Comparison of ENCODE assay signal across 8 mouse cellular contexts in the genomic region with DNA sequence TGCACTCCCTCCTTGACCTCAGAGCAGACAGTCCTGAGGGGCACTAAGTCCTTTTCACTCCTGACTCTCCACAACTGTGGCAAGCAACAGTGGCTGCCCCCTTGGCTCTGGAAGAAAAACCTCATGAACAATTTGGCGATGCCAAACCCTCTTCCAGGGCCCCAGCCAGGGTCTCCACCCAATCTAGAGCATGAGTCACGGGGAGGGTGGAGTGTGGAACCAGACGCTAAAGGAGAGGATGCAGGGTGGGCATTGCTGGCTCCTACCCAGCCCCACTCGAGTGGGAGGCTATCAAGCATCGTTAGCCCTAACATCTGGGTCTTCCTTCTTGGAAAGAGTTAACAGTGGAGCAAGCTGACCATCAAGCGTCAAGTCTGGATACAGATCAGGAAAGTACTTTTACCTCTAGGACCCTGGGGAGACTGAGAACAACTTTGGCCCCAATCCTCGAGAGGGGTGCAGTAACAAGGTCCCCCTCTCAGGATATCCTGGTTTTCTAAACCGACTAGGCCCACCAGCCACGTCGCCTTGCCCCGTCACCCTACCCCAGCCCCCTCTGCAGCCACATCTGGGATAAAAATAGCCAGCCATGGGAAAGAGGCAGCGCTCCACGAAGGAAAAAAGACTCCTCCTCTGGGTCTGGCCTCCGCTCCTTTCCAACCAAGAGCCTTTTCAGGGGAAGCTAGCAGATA. TPM values are rescaled to one million over a fixed set of nuclear protein-coding genes. Genes with fewer than 3 reads are reported as not detected.
A peak's percentile ranks its signal among the peaks of the same experiment; 100 is the strongest.
DNase-seq lines count a peak whose midpoint lies in the region; ATAC-seq lines count a peak whose summit lies in the region.

No protein-coding gene starts in this region.

- H3K9ac ChIP-seq in intestine, embryonic 14.5 days (ENCODE audit: low read length), result peak overlapping the region; percentile 85

- no peaks in the 10 kb centered on the region for H3K27me3 ChIP-seq in intestine, embryonic 14.5 days (replicated peaks; ENCODE audit: control insufficient read depth, insufficient read depth, low read length)

- DNase-seq in ovary, postnatal 36 days (ENCODE audit: low spot score), result peak; percentile 30
- DNase-seq in ovary, postnatal 10 days (ENCODE audit: low spot score), result no peak
- peak; percentile 50 for DNase-seq in brain, adult 2 months (ENCODE audit: low read depth, low spot score)
- DNase-seq in gastrocnemius, postnatal 36 days, result peak; percentile 32 to 50
- DNase-seq in intestine, embryonic 14.5 days (ENCODE audit: low spot score), result peak; percentile 57
- peak; percentile 25 for DNase-seq in lung, postnatal 14 days
- peak; percentile 49 for DNase-seq in thymus, postnatal 4 days

- H3K9me3 ChIP-seq in intestine, embryonic 14.5 days (ENCODE audit: control insufficient read depth, low read length), result no peaks in the 10 kb centered on the region

- 5% methylated on average over 14 of the region's 14 CpGs for WGBS in intestine, embryonic 14.5 days

- peak overlapping the region; percentile 91 for H3K4me2 ChIP-seq in intestine, embryonic 14.5 days (ENCODE audit: low read length)

- ATAC-seq in intestine, embryonic 14.5 days (replicated peaks; ENCODE audit: low FRiP score, low TSS enrichment, low read depth), result no peak
- ATAC-seq in inflammation-experienced regulatory T-cells, adult 6 months, result no peak

- H3K4me1 ChIP-seq in intestine, embryonic 14.5 days (replicated peaks; ENCODE audit: control insufficient read depth, insufficient read depth, low read length), result peaks cover 32% of the 10 kb centered on the region

- peaks cover 12% of the 10 kb centered on the region for H3K36me3 ChIP-seq in intestine, embryonic 14.5 days (ENCODE audit: control insufficient read depth, insufficient read depth, low read length)

- H3K27ac ChIP-seq in intestine, embryonic 14.5 days (ENCODE audit: low read depth), result peak overlapping the region; percentile 94

- intact Hi-C loops in gastrocnemius, postnatal 36 days (cut with DNase I), result loop anchor here (10.0 kb wide), 1 partner anchor 177 kb away; no protein-coding TSS in a partner anchor

- peak overlapping the region; percentile 85 for H3K4me3 ChIP-seq in intestine, embryonic 14.5 days (ENCODE audit: low read depth, low read length)

RNA-seq across cellular contexts. Expression of gene Atp8b2, which starts 1.1 kb away (rescaled TPM):
- 10 to 100 TPM; 12.5 to 15.3 TPM for total RNA-seq in gastrocnemius, postnatal 36 days (2021)
- polyA plus RNA-seq in intestine, embryonic 14.5 days (2014; fragmentation: Nextera tagmentation; extraction: Ambion mirVana), result 14.1 and 14.9 TPM in 2 replicates
- polyA plus RNA-seq in inflammation-experienced regulatory T-cells, adult 6 months (2017; shearing (Covaris generic)), result 10 to 100 TPM; 21.8 to 24.1 (median 22.9) TPM

RNA-seq across cellular contexts. Expression of gene Hax1, which starts 36.4 kb away (rescaled TPM):
- 10 to 100 TPM; 41.9 to 49.5 TPM for total RNA-seq in gastrocnemius, postnatal 36 days (2021)
- polyA plus RNA-seq in intestine, embryonic 14.5 days (2014; fragmentation: Nextera tagmentation; extraction: Ambion mirVana), result 121 and 126 TPM in 2 replicates
- 10 to 100 TPM; 59.6 to 87.0 (median 74.0) TPM for polyA plus RNA-seq in inflammation-experienced regulatory T-cells, adult 6 months (2017; shearing (Covaris generic))

RNA-seq across cellular contexts. Expression of gene Il6ra, which starts 49.2 kb away (rescaled TPM):
- 1 to 10 TPM; 4.4 to 4.8 TPM for total RNA-seq in gastrocnemius, postnatal 36 days (2021)
- 1.5 and 1.6 TPM in 2 replicates for polyA plus RNA-seq in intestine, embryonic 14.5 days (2014; fragmentation: Nextera tagmentation; extraction: Ambion mirVana)
- polyA plus RNA-seq in inflammation-experienced regulatory T-cells, adult 6 months (2017; shearing (Covaris generic)), result 10 to 100 TPM in 2 of 3 experiments, 1 to 10 TPM in 1; 4.6 to 23.5 (median 19.0) TPM
